Mouse (Mus musculus) CH12.LX (cell line): ENCODE measurements around the gene Gm20388. TPM values are rescaled to one million over a fixed set of nuclear protein-coding genes. Genes with fewer than 3 reads are reported as not detected.

ENCODE experiments used
- DNase-seq: peaks from one replicate; pipeline ENCODE4 v3.0.0-alpha.2; 2013; ENCODE audit errors: extremely low read depth
- H3K27ac ChIP-seq: 2 replicates; pipeline ENCODE4 v1.5.1; 2012; ENCODE audit warnings: low read depth, mild to moderate bottlenecking, control low read depth, moderate library complexity; ENCODE audit not compliant: insufficient read depth
- H3K27me3 ChIP-seq: replicated peaks from 2 replicates; pipeline ENCODE3; 2012; ENCODE audit warnings: inconsistent platforms
- H3K36me3 ChIP-seq, 2 experiments: replicated peaks in 1 of 2; 2 replicates each; pipeline versions ENCODE3 to v1.6.1; 2012; ENCODE audit warnings: inconsistent platforms in 1 of 2, low read length in 1 of 2, mild to moderate bottlenecking in 1 of 2, mixed read lengths in 1 of 2, moderate library complexity in 1 of 2; ENCODE audit not compliant: control insufficient read depth in 1 of 2, insufficient read depth in 1 of 2
- H3K4me1 ChIP-seq, 2 experiments: 2 replicates each; pipeline ENCODE4 v1.6.1; 2012; ENCODE audit warnings: inconsistent platforms in 1 of 2, moderate library complexity in 1 of 2; ENCODE audit not compliant: insufficient read depth in 2 of 2, control insufficient read depth in 1 of 2
- H3K4me2 ChIP-seq: 2 replicates; pipeline ENCODE4 v1.6.1; 2012; ENCODE audit warnings: low read depth, mild to moderate bottlenecking, control low read depth; ENCODE audit not compliant: poor library complexity, insufficient read depth, severe bottlenecking
- H3K4me3 ChIP-seq, 3 experiments: fragments of 150-350 bp in 1 of 3; sonication (generic) in 1 of 3; replicated peaks in 1 of 3; 2 replicates each; pipeline versions ENCODE3 to v1.5.1; 2011 to 2012; ENCODE audit warnings: low read depth in 2 of 3, low read length in 2 of 3, mild to moderate bottlenecking in 2 of 3, moderate library complexity in 2 of 3, control low read depth in 1 of 3, improper control_type of control experiment in 1 of 3, inconsistent platforms in 1 of 3, mixed read lengths in 1 of 3; ENCODE audit not compliant: poor library complexity in 1 of 3
- H3K79me2 ChIP-seq: replicated peaks from 2 replicates; pipeline ENCODE4 v1.6.1; 2012; ENCODE audit warnings: mild to moderate bottlenecking, moderate library complexity; ENCODE audit not compliant: control insufficient read depth, poor library complexity, insufficient read depth, severe bottlenecking; ENCODE audit errors: extremely low read depth
- H3K9ac ChIP-seq: 2 replicates; pipeline ENCODE4 v1.6.1; 2012; ENCODE audit warnings: low read depth, mild to moderate bottlenecking, control low read depth, moderate library complexity; ENCODE audit not compliant: insufficient read depth
- H3K9me3 ChIP-seq: replicated peaks from 2 replicates; pipeline ENCODE3; 2012; ENCODE audit warnings: low read length, inconsistent platforms, mixed read lengths
- BHLHE40 ChIP-seq: IDR thresholded peaks from 2 replicates; pipeline ENCODE4 v1.6.1; 2011; ENCODE audit warnings: mild to moderate bottlenecking, low read depth, low read length, improper control_type of control experiment
- CHD1 ChIP-seq: IDR thresholded peaks from 2 replicates; pipeline ENCODE4 v1.6.1; 2012; ENCODE audit warnings: low read depth, low read length, improper control_type of control experiment, inconsistent platforms
- CHD2 ChIP-seq: IDR thresholded peaks from 2 replicates; pipeline ENCODE4 v1.6.1; 2011; ENCODE audit warnings: low read length, improper control_type of control experiment
- CTCF ChIP-seq, 2 experiments: IDR thresholded peaks in 1 of 2; conservative IDR thresholded peaks in 1 of 2; 2 replicates each; pipeline ENCODE4 v1.5.1; 2011 to 2012; ENCODE audit warnings: low read depth in 2 of 2, low read length in 2 of 2, improper control_type of control experiment in 1 of 2, inconsistent platforms in 1 of 2, mild to moderate bottlenecking in 1 of 2, moderate library complexity in 1 of 2
- E2F4 ChIP-seq: IDR thresholded peaks from 2 replicates; pipeline ENCODE4 v1.6.1; 2011; ENCODE audit warnings: low read depth, low read length, improper control_type of control experiment; ENCODE audit not compliant: insufficient replicate concordance
- ELF1 ChIP-seq: IDR thresholded peaks from 2 replicates; pipeline ENCODE4 v1.6.1; 2014; ENCODE audit warnings: low read depth, mild to moderate bottlenecking, inconsistent platforms, low read length, improper control_type of control experiment
- EP300 ChIP-seq: IDR thresholded peaks from 2 replicates; pipeline ENCODE4 v1.6.1; 2011; ENCODE audit warnings: low read length, improper control_type of control experiment
- ETS1 ChIP-seq: conservative IDR thresholded peaks from 2 replicates; pipeline ENCODE4 v1.6.1; 2012; ENCODE audit warnings: low read depth, mild to moderate bottlenecking, inconsistent platforms, low read length, improper control_type of control experiment, moderate library complexity
- GABPA ChIP-seq: IDR thresholded peaks from 2 replicates; pipeline ENCODE4 v1.6.1; 2012; ENCODE audit warnings: low read depth, low read length, improper control_type of control experiment, inconsistent platforms; ENCODE audit not compliant: insufficient replicate concordance
- HCFC1 ChIP-seq: IDR thresholded peaks from 2 replicates; pipeline ENCODE4 v1.6.1; 2012; ENCODE audit warnings: low read depth, mild to moderate bottlenecking, inconsistent platforms, low read length, improper control_type of control experiment
- IRF4 ChIP-seq: IDR thresholded peaks from 2 replicates; pipeline ENCODE4 v1.6.1; 2014; ENCODE audit warnings: low read depth, mild to moderate bottlenecking, inconsistent platforms, low read length, improper control_type of control experiment
- JUN ChIP-seq: IDR thresholded peaks from 2 replicates; pipeline ENCODE4 v1.6.1; 2011; ENCODE audit warnings: low read depth, mild to moderate bottlenecking, low read length, improper control_type of control experiment, moderate library complexity; ENCODE audit not compliant: insufficient read depth
- JUND ChIP-seq: conservative IDR thresholded peaks from 2 replicates; pipeline ENCODE4 v1.6.1; 2011; ENCODE audit warnings: low read depth, low read length, improper control_type of control experiment
- KAT2A ChIP-seq: IDR thresholded peaks from 2 replicates; pipeline ENCODE4 v1.6.1; 2012; ENCODE audit warnings: low read length, improper control_type of control experiment, inconsistent platforms; ENCODE audit not compliant: insufficient replicate concordance
- MAFK ChIP-seq: IDR thresholded peaks from 2 replicates; pipeline ENCODE4 v1.6.1; 2011; ENCODE audit warnings: low read length, improper control_type of control experiment; ENCODE audit not compliant: insufficient replicate concordance
- MAX ChIP-seq: IDR thresholded peaks from 2 replicates; pipeline ENCODE4 v1.6.1; 2011; ENCODE audit warnings: low read length, improper control_type of control experiment
- MAZ ChIP-seq: IDR thresholded peaks from 2 replicates; pipeline ENCODE4 v1.6.1; 2012; ENCODE audit warnings: low read depth, mild to moderate bottlenecking, inconsistent platforms, low read length, improper control_type of control experiment, moderate library complexity
- MEF2A ChIP-seq: IDR thresholded peaks from 2 replicates; pipeline ENCODE4 v1.6.1; 2014; ENCODE audit warnings: low read depth, mild to moderate bottlenecking, inconsistent platforms, low read length, improper control_type of control experiment, borderline replicate concordance
- MXI1 ChIP-seq: IDR thresholded peaks from 2 replicates; pipeline ENCODE4 v1.6.1; 2011; ENCODE audit warnings: mild to moderate bottlenecking, low read depth, low read length, improper control_type of control experiment
- MYC ChIP-seq: IDR thresholded peaks from 2 replicates; pipeline ENCODE4 v1.6.1; 2011; ENCODE audit warnings: low read depth, mild to moderate bottlenecking, improper control_type of control experiment, low read length
- NELFE ChIP-seq: IDR thresholded peaks from 2 replicates; pipeline ENCODE4 v1.6.1; 2011; ENCODE audit warnings: low read depth, low read length, improper control_type of control experiment
- NRF1 ChIP-seq: IDR thresholded peaks from 2 replicates; pipeline ENCODE4 v1.6.1; 2014; ENCODE audit warnings: low read depth, mild to moderate bottlenecking, inconsistent platforms, low read length, improper control_type of control experiment, moderate library complexity
- PAX5 ChIP-seq: IDR thresholded peaks from 2 replicates; pipeline ENCODE4 v1.6.1; 2012; ENCODE audit warnings: low read length, inconsistent platforms, mixed read lengths
- POLR2A ChIP-seq: IDR thresholded peaks from 2 replicates; pipeline ENCODE4 v1.6.1; 2011; ENCODE audit warnings: low read depth, mild to moderate bottlenecking, improper control_type of control experiment, low read length
- POLR2AphosphoS2 ChIP-seq: IDR thresholded peaks from 2 replicates; pipeline ENCODE4 v1.6.1; 2011; ENCODE audit warnings: low read depth, low read length, improper control_type of control experiment
- RAD21 ChIP-seq: IDR thresholded peaks from 2 replicates; pipeline ENCODE4 v1.6.1; 2011; ENCODE audit warnings: low read depth, mild to moderate bottlenecking, low read length, improper control_type of control experiment, moderate library complexity
- RCOR1 ChIP-seq: conservative IDR thresholded peaks from 2 replicates; pipeline ENCODE4 v1.6.1; 2012; ENCODE audit warnings: low read depth, mild to moderate bottlenecking, inconsistent platforms, low read length, improper control_type of control experiment
- SIN3A ChIP-seq: IDR thresholded peaks from 2 replicates; pipeline ENCODE4 v1.6.1; 2012; ENCODE audit warnings: low read length, improper control_type of control experiment, inconsistent platforms
- SMC3 ChIP-seq: IDR thresholded peaks from 2 replicates; pipeline ENCODE4 v1.6.1; 2011; ENCODE audit warnings: low read depth, low read length, improper control_type of control experiment
- TBP ChIP-seq: conservative IDR thresholded peaks from 2 replicates; pipeline ENCODE4 v1.6.1; 2011; ENCODE audit warnings: low read depth, low read length, improper control_type of control experiment
- TCF12 ChIP-seq: IDR thresholded peaks from 2 replicates; pipeline ENCODE4 v1.6.1; 2014; ENCODE audit warnings: low read depth, mild to moderate bottlenecking, inconsistent platforms, low read length, improper control_type of control experiment
- UBTF ChIP-seq: IDR thresholded peaks from 2 replicates; pipeline ENCODE4 v1.6.1; 2012; ENCODE audit warnings: low read depth, mild to moderate bottlenecking, inconsistent platforms, low read length, improper control_type of control experiment, moderate library complexity
- USF1 ChIP-seq: IDR thresholded peaks from 2 replicates; pipeline ENCODE4 v1.6.1; 2014; ENCODE audit warnings: low read depth, mild to moderate bottlenecking, inconsistent platforms, low read length, improper control_type of control experiment
- USF2 ChIP-seq: conservative IDR thresholded peaks from 2 replicates; pipeline ENCODE4 v1.6.1; 2011; ENCODE audit warnings: low read depth, low read length, improper control_type of control experiment
- ZC3H11A ChIP-seq: IDR thresholded peaks from 2 replicates; pipeline ENCODE4 v1.6.1; 2012; ENCODE audit warnings: low read depth, mild to moderate bottlenecking, inconsistent platforms, low read length, improper control_type of control experiment
- ZKSCAN1 ChIP-seq: IDR thresholded peaks from 2 replicates; pipeline ENCODE4 v1.6.1; 2012; ENCODE audit warnings: low read depth, inconsistent platforms, low read length, improper control_type of control experiment, borderline replicate concordance
- ZMIZ1 ChIP-seq: IDR thresholded peaks from 2 replicates; pipeline ENCODE4 v1.6.1; 2012; ENCODE audit warnings: low read depth, mild to moderate bottlenecking, inconsistent platforms, low read length, improper control_type of control experiment
- ZNF384 ChIP-seq: IDR thresholded peaks from 2 replicates; pipeline ENCODE4 v1.6.1; 2012; ENCODE audit warnings: low read depth, low read length, improper control_type of control experiment, inconsistent platforms
- dilution Hi-C: fragments of 300-500 bp; cut with MboI; formaldehyde crosslinking; loops from 2 replicates; pipeline ENCODE4 v1.14.3; 2020; ENCODE audit warnings: low sequenced_read_pairs; ENCODE audit not compliant: extremely low pct_unique_long_range_greater_than_20kb, extremely low pct_ligation_motif_present
- in situ Hi-C: fragments of 300-500 bp; cut with MboI; formaldehyde crosslinking; loops from 3 replicates; pipeline ENCODE4 v1.14.3; 2019; ENCODE audit warnings: low sequenced_read_pairs, low pct_ligation_motif_present, low pct_unique_long_range_greater_than_20kb, mixed read lengths
- polyA plus RNA-seq: library from polyadenylated mRNA; unstranded; fragments of >175 nt; gene quantifications from 2 replicates; pipeline ENCODE4 v1.2.1, GENCODE M21; 2012; ENCODE audit warnings: low read depth; ENCODE audit not compliant: insufficient read length
- total RNA-seq, 2 experiments: library from RNA; depleted of rRNA; stranded (reverse); fragments of 300-350 nt in 1 of 2; fragments of >200 nt in 1 of 2; gene quantifications; 2 replicates each; pipeline ENCODE4 v1.2.3; 2012 to 2014

Gene Gm20388
- total and polyA plus RNA-seq, 3 experiments, result 14.8 to 26.3 (median 22.2) TPM

DNA sequence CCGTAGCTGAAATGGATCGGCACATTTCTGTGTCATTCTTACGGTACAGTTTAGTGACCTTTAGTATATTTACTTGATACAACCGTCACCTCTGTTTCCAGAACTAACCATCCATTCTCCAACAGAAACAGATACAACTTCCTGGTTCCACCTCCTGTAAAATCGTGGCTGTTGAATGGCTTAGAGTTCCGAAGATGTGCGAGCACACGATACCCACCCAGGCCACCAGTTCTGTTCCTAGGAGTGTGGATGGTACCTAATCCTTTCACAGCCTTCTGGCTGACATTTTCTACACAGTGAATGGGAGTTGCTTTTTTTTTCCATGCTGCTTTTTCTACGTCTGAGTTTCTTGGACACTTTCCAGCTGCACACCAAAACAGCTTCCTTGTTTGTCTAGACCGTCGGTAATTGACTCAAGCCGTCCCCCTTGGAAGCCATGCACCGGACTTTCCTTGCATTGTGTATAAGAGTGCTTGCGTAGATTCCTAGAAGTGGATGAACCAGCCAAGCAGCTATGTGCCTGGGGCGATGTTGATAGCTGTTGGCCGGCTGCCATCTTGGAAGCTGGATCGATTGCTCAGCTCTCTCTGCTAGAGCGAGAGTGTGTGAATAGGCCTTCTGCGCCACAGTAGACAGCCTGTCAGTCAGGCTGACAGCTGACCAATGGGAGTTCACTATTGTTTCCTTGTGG is 2533.6 kb downstream of the Gm20388 start:
- no peaks in the 10 kb centered on the region for H3K79me2 ChIP-seq
- peak overlapping the region; percentile 69 for H3K4me2 ChIP-seq
- dilution Hi-C loops (no loop called here), in situ Hi-C loops (loop anchor here (25.0 kb wide), 1 partner anchor 857 kb away; the partner anchor contains the start of genes Fbxo31 and Map1lc3b)
- peaks cover 4 to 32% of the 10 kb centered on the region in 2 experiments; a peak in 3 of 4 replicates for H3K4me1 ChIP-seq
- peak overlapping the region; percentile 65 to 74 (median 73) for H3K4me3 ChIP-seq
- TF ChIP-seq NELFE (0 out of 2 replicates have a peak, but pooled peaks have one; percentile 15), JUND (no peak), NRF1 (peak; percentile 68), USF1 (no peak), USF2 (no peak), E2F4 (no peak), CHD2 (no peak), RCOR1 (no peak), MXI1 (peak; percentile 54), CTCF (conservative IDR thresholded peaks at IDR 0.05 in 1 of 2, IDR thresholded peaks at IDR 0.05 in 1 of 2; ENCODE audit: low read depth in 2 of 2, low read length in 2 of 2) (no peak), BHLHE40 (0 out of 2 replicates have a peak, but pooled peaks have one; percentile 0), ZKSCAN1 (no peak), ELF1 (peak; percentile 58), CHD1 (peak; percentile 83), RAD21 (no peak), POLR2AphosphoS2 (no peak), ZNF384 (peak; percentile 52), ETS1 (peak; percentile 36; the same call in 1 of the 2 replicates), TCF12 (peak; percentile 82), POLR2A (peak; percentile 66), KAT2A (no peak), GABPA (no peak), SIN3A (peak; percentile 90), EP300 (no peak), JUN (no peak), MEF2A (no peak), TBP (peak; percentile 76), ZMIZ1 (no peak; the same call in 1 of the 2 replicates), SMC3 (no peak), IRF4 (peak; percentile 34; the same call in 1 of the 2 replicates), MAX (peak; percentile 32; the same call in 1 of the 2 replicates), MAFK (no peak), HCFC1 (peak; percentile 82), UBTF (no peak), MYC (no peak), PAX5 (no peak), ZC3H11A (no peak), MAZ (no peak)
- no peaks in the 10 kb centered on the region for H3K27me3 ChIP-seq
- DNase-seq, result peak; percentile 86
- H3K9me3 ChIP-seq, result peaks cover 3% of the 10 kb centered on the region
- H3K36me3 ChIP-seq, result peaks cover 8 to 24% of the 10 kb centered on the region in 2 experiments
- peak overlapping the region; percentile 54 for H3K27ac ChIP-seq
- peak overlapping the region; percentile 72 for H3K9ac ChIP-seq
